Mouse (Mus musculus) liver, adult 2 months (tissue): ENCODE measurements around the gene Klf9. TPM values are rescaled to one million over a fixed set of nuclear protein-coding genes. Genes with fewer than 3 reads are reported as not detected.

Experiments used
- DNase-seq: peaks from one replicate; pipeline ENCODE4 v3.0.0-alpha.2; 2011; ENCODE audit warnings: low read depth, low spot score; ENCODE audit errors: extremely low read depth
- H3K27ac ChIP-seq: fragments of 200-500 bp; replicated peaks from 2 replicates; pipeline ENCODE4 v1.5.1; 2012; ENCODE audit warnings: low read depth, mild to moderate bottlenecking, control low read depth, inconsistent platforms, low read length; ENCODE audit not compliant: insufficient read depth
- H3K27me3 ChIP-seq: fragments of 200-500 bp; 2 replicates; pipeline ENCODE4 v1.6.1; 2012; ENCODE audit warnings: mild to moderate bottlenecking, moderate library complexity, low read length, inconsistent platforms; ENCODE audit not compliant: control insufficient read depth, insufficient read depth
- H3K36me3 ChIP-seq: fragments of 200-500 bp; 2 replicates; pipeline ENCODE4 v1.6.1; 2012; ENCODE audit warnings: low read length, inconsistent platforms; ENCODE audit not compliant: control insufficient read depth, insufficient read depth
- H3K4me1 ChIP-seq: fragments of 200-500 bp; 2 replicates; pipeline ENCODE4 v1.6.1; 2011; ENCODE audit warnings: low read length; ENCODE audit not compliant: control insufficient read depth, insufficient read depth
- H3K4me3 ChIP-seq: fragments of 200-500 bp; 2 replicates; pipeline ENCODE4 v1.5.1; 2011; ENCODE audit warnings: low read depth, mild to moderate bottlenecking, control low read depth, low read length, moderate library complexity; ENCODE audit not compliant: insufficient read depth
- H3K79me2 ChIP-seq: fragments of 200-500 bp; 2 replicates; pipeline ENCODE4 v1.6.1; 2012; ENCODE audit warnings: inconsistent platforms, mild to moderate bottlenecking, low read length, moderate library complexity; ENCODE audit not compliant: control insufficient read depth, insufficient read depth
- H3K9ac ChIP-seq: fragments of 200-500 bp; 2 replicates; pipeline ENCODE4 v1.6.1; 2012; ENCODE audit warnings: low read depth, mild to moderate bottlenecking, control low read depth, inconsistent platforms, low read length
- CTCF ChIP-seq: fragments of 200-500 bp; IDR thresholded peaks from 2 replicates; pipeline ENCODE4 v1.5.1; 2011; ENCODE audit warnings: low read depth, low read length, control low read depth
- POLR2A ChIP-seq: fragments of 200-500 bp; IDR thresholded peaks from 2 replicates; pipeline ENCODE4 v1.6.1; 2011; ENCODE audit warnings: low read length, control low read depth; ENCODE audit not compliant: insufficient read depth; ENCODE audit errors: extremely low read depth
- WGBS: fragments of 180-500 bp; shearing (Covaris S2); methylation state at CpG from one replicate; pipeline ENCODE4 v1.1.7; 2018; 5-methylcytosine and 5-hydroxymethylcytosine counted together
- polyA plus RNA-seq: library from polyadenylated mRNA; depleted of rRNA; stranded (reverse); fragments of >200 nt; gene quantifications from 2 replicates; pipeline ENCODE4 v1.2.3, GENCODE M21; 2012
- total RNA-seq: library from RNA; depleted of rRNA; stranded (reverse); fragments of >200 nt; gene quantifications from 2 replicates; pipeline ENCODE4 v1.2.3, GENCODE M21; 2014

Klf9 gene
- total and polyA plus RNA-seq, 2 experiments = 32.7 to 75.0 TPM

DNA sequence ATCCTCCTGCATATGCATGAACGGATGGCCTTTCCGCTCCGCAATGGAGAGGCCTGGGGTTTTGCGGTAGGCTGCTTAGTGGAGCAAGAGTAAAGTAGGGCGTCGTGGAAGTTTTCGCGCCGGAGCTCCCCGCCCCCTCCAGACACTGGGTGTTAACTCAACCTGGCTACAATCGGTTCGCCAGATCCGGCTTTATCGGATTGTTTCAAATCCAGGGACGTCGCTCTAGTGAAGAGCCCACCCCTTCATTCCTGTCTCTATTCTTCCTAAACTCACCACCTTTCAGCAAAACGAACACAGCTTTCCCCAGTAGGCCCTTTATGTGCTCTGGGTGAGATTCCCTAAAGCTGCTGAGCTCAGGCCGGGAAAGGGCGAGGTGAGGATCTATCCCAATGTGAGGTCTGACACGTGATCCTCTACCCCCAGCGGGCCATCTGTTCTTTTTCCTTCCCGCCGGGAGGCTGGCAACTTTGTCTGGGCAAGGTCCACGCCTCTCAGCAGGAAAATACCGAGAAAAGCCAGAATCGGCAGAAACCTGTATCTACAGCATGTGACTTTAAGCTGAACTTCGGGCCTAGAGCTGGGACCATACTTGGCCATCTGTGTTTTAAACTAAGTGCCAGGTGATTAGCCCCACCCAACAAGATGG lies 4.7 kb upstream of the Klf9 start:
- 3% methylated on average over 27 of the region's 27 CpGs for WGBS
- peak overlapping the region; percentile 99 for H3K27ac ChIP-seq
- H3K4me3 ChIP-seq = peak overlapping the region; percentile 58
- no peaks in the 10 kb centered on the region for H3K36me3 ChIP-seq
- H3K27me3 ChIP-seq = no peaks in the 10 kb centered on the region
- H3K9ac ChIP-seq = peak overlapping the region; percentile 89
- peaks cover 3% of the 10 kb centered on the region for H3K79me2 ChIP-seq
- no peak for TF ChIP-seq CTCF
- TF ChIP-seq POLR2A = no peak; the same call in 1 of the 2 replicates
- DNase-seq = peak; percentile 98
- peaks cover 18% of the 10 kb centered on the region for H3K4me1 ChIP-seq

DNA sequence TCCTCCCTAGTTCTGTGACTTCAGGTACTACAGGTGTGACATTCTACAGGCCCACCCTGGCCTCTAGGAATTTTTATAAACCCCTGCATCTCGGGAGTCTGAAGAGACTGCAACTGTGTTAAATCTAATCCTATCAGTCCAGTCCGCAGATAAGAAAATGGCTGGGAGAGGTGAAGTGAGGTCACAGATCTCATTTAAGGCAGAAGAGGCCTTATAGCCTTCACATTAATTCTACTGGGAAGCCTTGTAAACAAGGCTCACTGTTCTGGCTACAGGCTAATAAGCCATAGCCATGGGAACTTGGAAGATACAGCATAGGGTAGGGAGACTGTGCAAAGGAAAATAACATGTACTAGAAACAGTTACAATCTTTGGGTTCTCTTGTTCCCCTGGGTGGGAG lies 3.7 kb upstream of the Klf9 start:
- peaks cover 12% of the 10 kb centered on the region for H3K79me2 ChIP-seq
- H3K9ac ChIP-seq = peak overlapping the region; percentile 56
- peak; percentile 39 for DNase-seq
- no peaks in the 10 kb centered on the region for H3K36me3 ChIP-seq
- no peaks in the 10 kb centered on the region for H3K27me3 ChIP-seq
- H3K4me3 ChIP-seq = no peak overlapping the region
- 46% methylated on average over 2 of the region's 2 CpGs for WGBS
- H3K4me1 ChIP-seq = peaks cover 18% of the 10 kb centered on the region
- TF ChIP-seq CTCF = no peak
- TF ChIP-seq POLR2A = no peak
- H3K27ac ChIP-seq = peak overlapping the region; percentile 99

DNA sequence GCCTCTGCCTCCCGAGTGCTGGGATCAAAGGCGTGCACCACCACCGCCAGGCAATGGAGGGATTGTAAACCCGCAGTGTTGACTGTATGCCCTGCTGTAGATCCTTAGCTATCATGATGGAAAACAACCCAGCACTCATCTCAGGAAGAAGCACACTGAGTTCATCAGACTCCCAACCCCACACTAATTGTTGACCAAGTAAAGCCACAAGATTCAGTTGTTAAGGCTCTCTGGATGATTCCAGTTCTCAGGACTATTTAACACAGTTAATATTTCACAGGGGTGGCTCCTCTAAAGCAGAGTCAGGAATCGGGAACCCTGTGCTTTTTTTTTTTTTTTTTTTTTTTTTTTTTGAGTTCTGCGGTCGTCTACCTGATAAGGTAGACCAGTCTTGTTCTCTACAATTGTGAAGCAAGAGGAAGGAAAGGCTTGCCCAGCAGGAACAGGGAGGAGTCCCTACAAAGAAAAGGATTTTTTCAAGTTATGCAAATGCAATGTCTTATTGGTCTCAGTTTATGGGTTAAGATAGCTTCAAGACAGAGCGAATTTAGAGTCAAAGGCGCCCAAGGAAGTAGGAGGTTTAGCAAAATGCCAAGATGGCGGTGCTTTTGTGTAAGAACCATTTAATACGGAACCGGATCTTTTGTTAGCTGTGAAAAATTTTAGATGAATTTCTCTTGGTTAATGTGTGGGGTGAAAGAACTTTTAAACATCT lies 1.1 kb upstream of the Klf9 start:
- TF ChIP-seq CTCF (no peak), POLR2A (no peak)
- no peaks in the 10 kb centered on the region for H3K27me3 ChIP-seq
- DNase-seq = peak; percentile 92
- peaks cover 33% of the 10 kb centered on the region for H3K79me2 ChIP-seq
- WGBS = 16% methylated on average over 12 of the region's 12 CpGs
- peak overlapping the region; percentile 86 for H3K9ac ChIP-seq
- peak overlapping the region; percentile 77 for H3K27ac ChIP-seq
- peak overlapping the region; percentile 90 for H3K4me3 ChIP-seq
- no peaks in the 10 kb centered on the region for H3K36me3 ChIP-seq
- H3K4me1 ChIP-seq = peaks cover 8% of the 10 kb centered on the region; the same call in 1 of the 2 replicates

DNA sequence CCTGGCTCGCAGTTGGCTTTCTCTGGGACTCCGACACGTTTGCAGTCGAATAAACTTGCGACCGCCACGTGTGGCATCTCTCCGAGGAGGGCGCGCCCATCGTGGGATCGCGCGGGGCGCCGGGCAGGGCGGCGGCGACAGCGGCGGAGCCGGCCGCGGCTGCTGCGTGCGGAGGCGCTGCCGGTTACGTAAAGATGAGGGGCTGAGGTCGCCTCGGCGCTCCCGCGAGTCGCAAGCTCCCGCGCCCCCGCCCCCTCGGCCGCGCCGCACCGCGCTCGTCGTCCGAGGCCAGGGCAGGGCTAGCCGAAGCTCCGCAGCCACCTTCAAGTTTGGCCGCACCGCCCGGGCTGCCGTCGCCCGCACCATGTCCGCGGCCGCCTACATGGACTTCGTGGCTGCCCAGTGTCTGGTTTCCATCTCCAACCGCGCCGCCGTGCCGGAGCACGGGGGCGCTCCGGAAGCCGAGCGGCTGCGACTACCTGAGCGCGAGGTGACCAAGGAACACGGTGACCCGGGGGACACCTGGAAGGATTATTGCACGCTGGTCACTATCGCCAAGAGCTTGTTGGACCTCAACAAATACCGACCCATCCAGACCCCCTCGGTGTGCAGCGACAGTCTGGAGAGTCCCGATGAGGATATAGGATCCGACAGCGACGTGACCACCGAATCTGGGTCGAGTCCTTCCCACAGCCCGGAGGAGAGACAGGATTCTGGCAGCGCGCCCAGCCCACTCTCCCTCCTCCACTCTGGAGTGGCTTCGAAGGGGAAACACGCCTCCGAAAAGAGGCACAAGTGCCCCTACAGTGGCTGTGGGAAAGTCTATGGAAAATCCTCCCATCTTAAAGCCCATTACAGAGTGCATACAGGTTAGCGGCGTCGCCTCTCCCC lies 610 bp downstream of the Klf9 start:
- Histone ChIP-seq H3K79me2 (peaks cover 48% of the 10 kb centered on the region), H3K9ac (peak overlapping the region; percentile 99), H3K27me3 (no peaks in the 10 kb centered on the region), H3K36me3 (peaks cover 5% of the 10 kb centered on the region), H3K27ac (peak overlapping the region; percentile 91), H3K4me1 (peaks cover 21% of the 10 kb centered on the region), H3K4me3 (peak overlapping the region; percentile 90)
- WGBS = under 1% methylated on average over 93 of the region's 94 CpGs
- DNase-seq = peak; percentile 46
- 0 out of 2 replicates have a peak, but pooled peaks have one; percentile 25 for TF ChIP-seq POLR2A
- TF ChIP-seq CTCF = no peak

DNA sequence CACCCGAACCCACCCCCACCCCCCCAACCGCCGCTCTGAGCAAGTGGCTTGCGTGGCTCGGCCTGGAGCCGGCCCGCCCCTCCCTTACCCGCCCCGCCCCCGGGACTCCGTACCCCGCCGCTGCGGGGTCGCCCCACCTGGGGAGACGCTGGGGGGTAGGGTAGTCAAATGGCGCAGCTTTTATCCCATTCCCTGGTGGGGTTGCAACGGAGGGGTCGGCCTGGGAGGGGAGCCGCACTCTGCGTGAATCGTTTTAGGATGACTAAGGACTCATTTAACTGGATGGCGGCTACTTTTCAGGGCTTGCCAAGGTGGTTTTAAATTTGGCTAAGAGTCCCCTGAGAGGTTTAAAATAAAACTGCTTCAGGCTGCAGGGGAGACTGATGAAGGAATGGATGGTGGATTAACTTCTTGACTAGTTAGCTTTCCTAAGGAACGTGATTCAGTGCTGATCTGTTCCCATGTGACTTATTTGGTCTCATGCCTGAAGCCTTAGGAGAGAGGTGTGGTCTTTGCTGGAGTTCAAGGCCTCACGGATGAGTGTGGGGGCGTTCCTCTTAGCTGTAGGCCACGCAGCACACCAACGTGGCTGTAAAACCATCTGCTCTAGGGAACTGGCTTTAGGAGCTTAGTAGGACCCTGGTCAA lies 1.5 kb downstream of the Klf9 start:
- no peaks in the 10 kb centered on the region for H3K27me3 ChIP-seq
- DNase-seq = peak; percentile 89
- H3K9ac ChIP-seq = peak overlapping the region; percentile 99
- peak overlapping the region; percentile 90 for H3K4me3 ChIP-seq
- WGBS = 2% methylated on average over 28 of the region's 28 CpGs
- no peak for TF ChIP-seq CTCF
- TF ChIP-seq POLR2A = 0 out of 2 replicates have a peak, but pooled peaks have one; percentile 5
- peaks cover 22% of the 10 kb centered on the region for H3K4me1 ChIP-seq
- peak overlapping the region; percentile 92 for H3K27ac ChIP-seq
- H3K79me2 ChIP-seq = peaks cover 55% of the 10 kb centered on the region
- H3K36me3 ChIP-seq = peaks cover 5% of the 10 kb centered on the region
